8 mouse cellular contexts compared by ENCODE assay signal in genomic region chr8:4214006-4214980, GRCm38 (mm10). TPM values are rescaled to one million over a fixed set of nuclear protein-coding genes. Genes with fewer than 3 reads are reported as not detected.
DNase-seq lines count a peak whose midpoint lies in the region; ATAC-seq and TF ChIP-seq lines count a peak whose summit lies in the region.

No protein-coding gene starts in this region.

- ATAC-seq in megakaryocyte progenitor cell, adult 5-6 weeks (replicated peaks; ENCODE audit: poor library complexity) = peak; percentile 72

- intact Hi-C loops in left cerebral cortex, adult 2 months (cut with DNase I) = loop anchor here (2.0 kb wide), 1 partner anchor 35 kb away; the partner anchor contains the start of gene Tgfbr3l
- intact Hi-C loops in heart, postnatal 10 days (cut with DNase I) = no loop called here
- intact Hi-C loops in gastrocnemius, postnatal 36 days (cut with DNase I) = no loop called here

- TF ChIP-seq CTCF in left cerebral cortex, adult 2 months (IDR thresholded peaks at IDR 0.05) = no peak

- no peak overlapping the region for H3K27ac ChIP-seq in left cerebral cortex, adult 2 months

- no peak for DNase-seq in left cerebral cortex, adult 2 months (ENCODE audit: extremely low spot score in 1 of 2, low spot score in 2 of 2)
- DNase-seq in left cerebral cortex, adult 9 months (ENCODE audit: low spot score in 2 of 2) = no peak
- DNase-seq in embryo, embryonic 9.5 days (ENCODE audit: extremely low spot score) = peak; percentile 71
- DNase-seq in heart, postnatal 10 days = peak; percentile 39 to 49
- peak; percentile 62 to 70 for DNase-seq in kidney, postnatal 4 days
- DNase-seq in spleen, postnatal 4 days (ENCODE audit: low spot score in 2 of 2) = peak; percentile 48 to 70
- DNase-seq in gastrocnemius, postnatal 36 days = no peak

- H3K4me3 ChIP-seq in left cerebral cortex, adult 2 months = 0 out of 2 replicates have a peak overlapping the region, but pooled peaks have one; percentile 4

RNA-seq across cellular contexts. Expression of gene Prr36, which starts 3.0 kb away (rescaled TPM):
- total RNA-seq in left cerebral cortex, adult 2 months (2021) = 10 to 100 TPM; 42.9 to 46.0 TPM
- total RNA-seq in heart, postnatal 10 days (2021) = under 1 TPM in 1 of 2 experiments, not detected in 1; 0.05 TPM
- total RNA-seq in megakaryocyte progenitor cell, adult 5-6 weeks (2015) = 0.32 and 0.46 TPM in 2 replicates
- total RNA-seq in megakaryocyte progenitor cell, adult 5-6 weeks (2017) = 0.04 and 0.14 TPM in 2 replicates
- not detected for total RNA-seq in gastrocnemius, postnatal 36 days (2021)

RNA-seq across cellular contexts. Expression of gene Lrrc8e, which starts 12.3 kb away (rescaled TPM):
- not detected for total RNA-seq in left cerebral cortex, adult 2 months (2021)
- total RNA-seq in heart, postnatal 10 days (2021) = under 1 TPM; 0.12 to 0.42 TPM
- not detected in 2 replicates for total RNA-seq in megakaryocyte progenitor cell, adult 5-6 weeks (2015)
- not detected in 2 replicates for total RNA-seq in megakaryocyte progenitor cell, adult 5-6 weeks (2017)
- under 1 TPM in 1 of 2 experiments, not detected in 1; 0.07 TPM for total RNA-seq in gastrocnemius, postnatal 36 days (2021)

RNA-seq across cellular contexts. Expression of gene Map2k7, which starts 24.2 kb away (rescaled TPM):
- total RNA-seq in left cerebral cortex, adult 2 months (2021) = 10 to 100 TPM; 98.1 to 99.1 TPM
- 10 to 100 TPM; 66.6 to 74.1 TPM for total RNA-seq in heart, postnatal 10 days (2021)
- 29.7 and 34.2 TPM in 2 replicates for total RNA-seq in megakaryocyte progenitor cell, adult 5-6 weeks (2015)
- total RNA-seq in megakaryocyte progenitor cell, adult 5-6 weeks (2017) = 29.2 and 29.4 TPM in 2 replicates
- total RNA-seq in gastrocnemius, postnatal 36 days (2021) = 10 to 100 TPM; 75.8 to 82.8 TPM

RNA-seq across cellular contexts. Expression of gene Gm49320, which starts 24.4 kb away (rescaled TPM):
- total RNA-seq in left cerebral cortex, adult 2 months (2021) = 1 to 10 TPM in 1 of 2 experiments, not detected in 1; 1.8 TPM
- under 1 TPM in 1 of 2 experiments, not detected in 1; 0.57 TPM for total RNA-seq in heart, postnatal 10 days (2021)
- total RNA-seq in megakaryocyte progenitor cell, adult 5-6 weeks (2015) = 1.2 and 2.6 TPM in 2 replicates
- not detected in 2 replicates for total RNA-seq in megakaryocyte progenitor cell, adult 5-6 weeks (2017)
- total RNA-seq in gastrocnemius, postnatal 36 days (2021) = under 1 TPM in 1 of 2 experiments, not detected in 1; 0.20 TPM

RNA-seq across cellular contexts. Expression of gene Tgfbr3l, which starts 33.7 kb away (rescaled TPM):
- total RNA-seq in left cerebral cortex, adult 2 months (2021) = 10 to 100 TPM in 1 of 2 experiments, 1 to 10 TPM in 1; 8.2 to 10.5 TPM
- total RNA-seq in heart, postnatal 10 days (2021) = 1 to 10 TPM; 4.5 to 6.7 TPM
- 2.5 and 3.9 TPM in 2 replicates for total RNA-seq in megakaryocyte progenitor cell, adult 5-6 weeks (2015)
- total RNA-seq in megakaryocyte progenitor cell, adult 5-6 weeks (2017) = 2.3 and 2.8 TPM in 2 replicates
- 1 to 10 TPM; 2.5 to 3.0 TPM for total RNA-seq in gastrocnemius, postnatal 36 days (2021)

Comparison
In these comparisons a context has a peak if more than half of its experiments do, and no peak if none do; other contexts are left out.
1. DNase-seq: peak in embryo, embryonic 9.5 days (single experiment), heart, postnatal 10 days (2 of 2), kidney, postnatal 4 days (2 of 2) and spleen, postnatal 4 days (2 of 2); none in left cerebral cortex, adult 2 months (0 of 2), left cerebral cortex, adult 9 months (0 of 2) and gastrocnemius, postnatal 36 days (0 of 2).
2. RNA of gene Prr36, which starts 3.0 kb away (total RNA-seq): 42.9 to 46.0 TPM in left cerebral cortex, adult 2 months; 0.04 to 0.46 TPM in megakaryocyte progenitor cell, adult 5-6 weeks, 0.05 TPM in heart, postnatal 10 days and not detected in gastrocnemius, postnatal 36 days; every median in the first group is over 10 times any median in the second.